Mouse (Mus musculus) embryonic stem cell, embryonic (primary cell): ENCODE data around the gene Gng3.

ENCODE experiments used
- CTCF ChIA-PET, 4 experiments: fragments of 300-600 bp in 2 of 4; fragments of 350-600 bp in 2 of 4; sonication (Branson Sonifier 250); formaldehyde crosslinking; loops; one replicate each; lab custom pipeline; 2022; ENCODE audit warnings: inconsistent platforms in 2 of 4; lab: Charles Lee
- POLR2A ChIA-PET, 4 experiments: fragments of 300-600 bp in 2 of 4; fragments of 350-600 bp in 2 of 4; sonication (Branson Sonifier 250); formaldehyde crosslinking; loops; one replicate each; lab custom pipeline; 2022; ENCODE audit warnings: antibody characterized with exemption in 4 of 4, inconsistent platforms in 1 of 4; lab: Charles Lee

The Gng3 gene

DNA sequence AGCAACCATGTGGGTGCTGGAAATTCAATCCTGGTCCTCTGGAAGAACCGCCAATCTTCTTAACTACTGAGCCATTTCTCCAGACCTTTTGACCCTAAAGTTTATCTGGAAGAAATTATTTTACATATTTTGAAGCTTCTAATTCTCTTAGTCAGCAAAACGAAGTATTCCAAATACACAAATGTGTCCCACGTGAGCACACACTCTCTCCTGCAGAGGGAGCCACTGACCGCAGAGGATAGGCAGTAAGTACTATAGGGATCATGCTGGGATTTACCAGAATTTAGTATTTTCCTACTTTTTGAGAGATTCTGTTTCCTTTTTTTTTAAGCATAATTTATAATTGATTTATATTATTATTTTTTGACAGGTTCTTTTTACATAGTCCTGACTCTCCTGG lies 18.7 kb upstream of the Gng3 start:
- ChIA-PET POLR2A (interaction anchor here in 3 of 4 experiments (0.7 to 4.3 kb wide), 11 partner anchors 12 to 252 kb away, joined by 3 to 43 read pairs (median 5); partner anchors contain the start of genes 1810009A15Rik (in 1 of the 3), Eef1g (in 1 of the 3), Ganab (in 1 of the 3) and Gm49416 (in 1 of the 3)), CTCF (interaction anchor here (0.6 to 2.6 kb wide), 17 partner anchors 9 to 254 kb away, joined by 3 to 14 read pairs (median 3); partner anchors contain the start of genes Ubxn1 (in 2 of the 4), Gng3 (in 1 of the 4) and Zbtb3 (in 1 of the 4))

DNA sequence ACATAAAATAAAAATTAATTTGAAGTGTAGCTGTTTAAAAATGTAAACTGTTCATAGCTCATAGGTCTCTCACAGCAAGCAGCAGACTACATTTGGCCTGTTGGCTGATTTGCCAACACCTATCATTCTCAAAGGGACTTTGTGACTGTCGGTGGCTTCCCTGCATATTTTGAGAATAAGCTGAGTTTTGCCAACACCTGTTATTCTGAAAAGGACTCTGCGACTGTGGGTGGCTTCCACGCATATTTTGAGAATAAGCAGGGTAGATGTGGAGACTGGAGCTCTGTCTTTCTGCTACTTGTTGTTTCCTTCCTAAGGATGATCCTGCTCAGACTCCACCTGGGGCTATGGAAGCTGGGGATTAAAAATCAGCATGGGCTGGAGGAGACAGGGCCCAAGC lies 14.1 kb upstream of the Gng3 start:
- ChIA-PET CTCF (interaction anchor here in 2 of 4 experiments (0.6 to 2.6 kb wide), 5 partner anchors 63 to 206 kb away, joined by 3 to 8 read pairs (median 3); partner anchors contain the start of gene Ahnak (in 1 of the 2)), POLR2A (interaction anchor here (0.7 to 4.1 kb wide), 40 partner anchors 9 to 256 kb away, joined by 3 to 39 read pairs (median 5); partner anchors contain the start of genes 1810009A15Rik (in 3 of the 4), Gm49416 (in 3 of the 4), Gng3 (in 2 of the 4) and Uqcc3 (in 2 of the 4))

DNA sequence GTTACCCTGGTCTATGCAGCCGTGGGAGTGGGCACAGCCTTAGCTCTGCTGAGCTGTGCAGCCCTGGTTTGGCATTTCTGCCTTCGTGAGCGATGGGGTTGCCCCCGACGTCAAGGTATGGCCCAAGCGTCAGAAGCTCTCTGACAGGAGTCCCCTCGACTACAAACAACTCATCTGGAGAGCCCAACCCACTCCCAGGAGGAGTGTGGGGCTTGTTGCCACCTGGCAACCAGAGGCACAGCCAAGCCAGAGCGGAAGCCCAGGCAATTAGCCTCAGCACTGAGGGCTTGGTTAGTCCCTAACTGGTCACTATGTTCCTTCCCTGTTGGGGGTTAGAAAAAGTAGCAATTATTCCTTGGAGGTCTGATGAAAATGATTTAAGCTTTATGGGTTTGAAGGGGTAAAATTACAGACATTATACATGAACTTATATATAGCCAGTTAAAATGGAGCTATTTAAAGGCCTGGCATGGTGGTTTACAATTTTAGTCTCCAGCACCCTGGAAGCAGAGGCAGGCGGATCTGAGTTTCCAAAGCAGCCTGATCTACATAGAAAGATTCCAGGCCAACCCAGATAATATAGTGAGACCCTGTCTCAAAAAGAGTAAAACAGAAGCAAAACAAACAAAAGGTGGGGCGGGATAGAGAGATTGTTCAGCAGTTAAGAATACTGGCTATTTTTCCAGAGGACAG lies 13.4 kb upstream of the Gng3 start:
- ChIA-PET POLR2A (interaction anchor here (0.7 to 4.1 kb wide), 75 partner anchors 9 to 257 kb away, joined by 3 to 39 read pairs (median 4); partner anchors contain the start of genes 1810009A15Rik (in 4 of the 4), Gm49416 (in 4 of the 4), Gng3 (in 3 of the 4) and Ubxn1 (in 3 of the 4)), CTCF (interaction anchor here in 2 of 4 experiments (0.6 to 2.6 kb wide), 15 partner anchors 8 to 238 kb away, joined by 3 to 8 read pairs (median 4); partner anchors contain the start of genes Gng3 (in 2 of the 2), Ahnak (in 1 of the 2) and Eef1g (in 1 of the 2))

GRCm38 (mm10) chr19:8851639-8852038 lies 12.6 kb upstream of the Gng3 start:
- POLR2A ChIA-PET, result interaction anchor here (0.6 to 4.1 kb wide), 57 partner anchors 8 to 258 kb away, joined by 3 to 39 read pairs (median 5); partner anchors contain the start of genes 1810009A15Rik (in 4 of the 4), Gm49416 (in 4 of the 4), Gng3 (in 3 of the 4) and Ubxn1 (in 3 of the 4)
- CTCF ChIA-PET, result interaction anchor here in 2 of 4 experiments (0.8 to 2.6 kb wide), 13 partner anchors 9 to 239 kb away, joined by 3 to 8 read pairs (median 3); partner anchors contain the start of genes Gng3 (in 2 of the 2) and Eef1g (in 1 of the 2)

DNA sequence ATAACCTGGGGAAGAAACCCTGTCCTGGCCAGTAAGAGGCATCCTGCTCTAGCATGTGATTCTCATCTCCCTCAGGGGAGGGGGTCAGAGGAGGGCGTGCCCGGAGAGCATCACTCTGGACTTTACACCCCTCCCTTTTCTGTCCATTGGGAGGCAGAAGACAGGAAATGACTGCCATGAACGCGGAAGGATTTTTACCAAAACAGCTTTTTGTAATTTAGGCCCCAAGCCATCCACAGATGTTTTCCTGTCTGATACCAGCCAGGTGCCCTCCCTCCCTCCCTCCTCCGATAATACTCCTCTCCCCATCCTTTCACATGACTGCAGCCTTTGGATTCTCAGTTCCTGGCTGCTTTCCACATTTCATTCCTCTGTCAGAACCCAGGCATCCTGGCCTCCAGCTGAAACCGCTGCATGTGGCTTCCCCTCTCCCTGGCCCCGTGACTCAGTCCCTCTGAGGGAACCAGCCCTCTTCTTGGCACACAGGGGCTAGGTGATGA lies 11.5 kb upstream of the Gng3 start, which contains the start of gene Lrrn4cl:
TSS of gene Lrrn4cl (plus strand) at position 367 of the 500 bp plus-strand sequence.
- POLR2A ChIA-PET, result interaction anchor here (0.6 to 7.4 kb wide), 38 partner anchors 11 to 232 kb away, joined by 3 to 74 read pairs (median 4); partner anchors contain the start of genes Gng3 (in 4 of the 4), 1810009A15Rik (in 3 of the 4), Gm49416 (in 3 of the 4) and Slc3a2 (in 2 of the 4)
- CTCF ChIA-PET, result interaction anchor here in 3 of 4 experiments (0.6 to 2.0 kb wide), 4 partner anchors 8 to 232 kb away, joined by 3 to 9 read pairs (median 4); partner anchors contain the start of gene Gng3 (in 1 of the 3)

GRCm38 (mm10) chr19:8848356-8848755 lies 9.4 kb upstream of the Gng3 start:
- POLR2A ChIA-PET, result interaction anchor here in 2 of 4 experiments (0.6 to 7.4 kb wide), 19 partner anchors 9 to 147 kb away, joined by 3 to 74 read pairs (median 3); partner anchors contain the start of genes Gng3 (in 2 of the 2), Ttc9c (in 2 of the 2), Uqcc3 (in 2 of the 2) and 1810009A15Rik (in 1 of the 2)
- CTCF ChIA-PET, result interaction anchor here in 2 of 4 experiments (1.0 to 2.0 kb wide), 3 partner anchors 9 to 13 kb away, joined by 3 to 9 read pairs (median 4); no protein-coding TSS in a partner anchor

DNA sequence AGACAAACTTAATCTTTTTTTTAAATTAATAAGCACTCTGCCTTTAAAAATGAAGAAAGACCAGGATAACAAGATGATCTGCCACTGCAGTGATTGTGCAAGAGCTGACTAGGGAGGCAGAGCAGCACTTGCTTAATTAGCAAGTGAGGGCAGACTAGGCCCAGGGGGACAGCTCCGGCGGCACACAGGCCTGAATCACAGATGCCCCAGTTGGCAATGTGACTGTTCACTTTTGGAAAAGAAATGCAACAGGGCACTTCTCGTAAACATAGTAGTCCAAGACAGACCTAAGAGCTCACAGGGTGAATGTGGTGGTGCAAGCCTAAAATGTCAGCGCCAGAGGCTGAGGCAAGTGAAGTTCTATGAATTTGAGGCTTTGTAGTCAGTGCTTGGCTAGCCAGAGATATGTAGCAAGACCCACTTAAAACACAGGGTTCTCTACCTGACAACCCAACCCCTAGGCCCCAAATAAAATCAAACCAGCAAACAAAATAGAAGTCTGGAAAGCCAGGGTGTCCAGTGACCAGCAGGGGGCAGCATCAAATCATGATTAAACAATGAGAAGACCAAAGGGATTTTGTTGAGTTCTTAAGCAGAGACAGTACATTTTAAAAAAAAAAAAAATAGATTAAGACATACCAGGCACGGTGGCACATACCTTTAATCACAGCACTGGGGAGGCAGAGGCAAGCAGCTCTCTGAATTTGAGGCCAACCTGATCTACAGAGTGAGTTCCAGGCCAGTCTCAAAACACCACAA lies 5.6 kb upstream of the Gng3 start:
- CTCF ChIA-PET, result interaction anchor here in 3 of 4 experiments (0.6 to 1.4 kb wide), 5 partner anchors 32 to 265 kb away, joined by 3 to 5 read pairs (median 4); no protein-coding TSS in a partner anchor
- POLR2A ChIA-PET, result interaction anchor here in 2 of 4 experiments (0.6 to 7.4 kb wide), 18 partner anchors 9 to 140 kb away, joined by 3 to 74 read pairs (median 4); partner anchors contain the start of genes 1810009A15Rik (in 2 of the 2), Gm49416 (in 2 of the 2), Slc3a2 (in 2 of the 2) and Eef1g (in 1 of the 2)

DNA sequence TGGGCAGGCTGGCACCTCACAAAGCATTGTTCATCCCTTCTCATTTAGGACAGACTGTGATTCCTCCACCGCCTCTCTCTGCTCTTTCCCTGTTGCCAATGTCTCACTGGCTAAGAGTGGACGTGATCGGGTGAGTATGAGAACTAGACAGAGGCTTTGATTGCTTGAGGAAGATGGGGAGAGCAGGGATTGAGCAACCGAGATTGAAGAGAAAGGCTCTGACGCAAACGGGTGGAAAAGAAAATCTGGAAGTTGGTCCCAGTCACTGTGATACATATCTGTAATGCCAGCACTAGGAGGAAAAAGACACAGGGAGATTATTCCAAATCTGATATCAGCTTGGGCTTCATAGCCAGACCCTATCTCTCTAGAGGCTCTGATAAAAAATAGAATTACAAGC lies 4.0 kb upstream of the Gng3 start:
- ChIA-PET CTCF (no interaction called here), POLR2A (interaction anchor here in 2 of 4 experiments (1.1 to 2.3 kb wide), 6 partner anchors 9 to 120 kb away, joined by 3 to 6 read pairs (median 4); partner anchors contain the start of genes Slc3a2 (in 1 of the 2) and Taf6l (in 1 of the 2))

GRCm38 (mm10) chr19:8841012-8841411 lies 2.0 kb upstream of the Gng3 start:
- POLR2A ChIA-PET, result interaction anchor here in 2 of 4 experiments (0.8 to 3.6 kb wide), 6 partner anchors 8 to 150 kb away, joined by 3 to 42 read pairs (median 20); partner anchors contain the start of genes 1810009A15Rik (in 1 of the 2), Ahnak (in 1 of the 2), Gm49416 (in 1 of the 2) and Lrrn4cl (in 1 of the 2)
- CTCF ChIA-PET, result no interaction called here

DNA sequence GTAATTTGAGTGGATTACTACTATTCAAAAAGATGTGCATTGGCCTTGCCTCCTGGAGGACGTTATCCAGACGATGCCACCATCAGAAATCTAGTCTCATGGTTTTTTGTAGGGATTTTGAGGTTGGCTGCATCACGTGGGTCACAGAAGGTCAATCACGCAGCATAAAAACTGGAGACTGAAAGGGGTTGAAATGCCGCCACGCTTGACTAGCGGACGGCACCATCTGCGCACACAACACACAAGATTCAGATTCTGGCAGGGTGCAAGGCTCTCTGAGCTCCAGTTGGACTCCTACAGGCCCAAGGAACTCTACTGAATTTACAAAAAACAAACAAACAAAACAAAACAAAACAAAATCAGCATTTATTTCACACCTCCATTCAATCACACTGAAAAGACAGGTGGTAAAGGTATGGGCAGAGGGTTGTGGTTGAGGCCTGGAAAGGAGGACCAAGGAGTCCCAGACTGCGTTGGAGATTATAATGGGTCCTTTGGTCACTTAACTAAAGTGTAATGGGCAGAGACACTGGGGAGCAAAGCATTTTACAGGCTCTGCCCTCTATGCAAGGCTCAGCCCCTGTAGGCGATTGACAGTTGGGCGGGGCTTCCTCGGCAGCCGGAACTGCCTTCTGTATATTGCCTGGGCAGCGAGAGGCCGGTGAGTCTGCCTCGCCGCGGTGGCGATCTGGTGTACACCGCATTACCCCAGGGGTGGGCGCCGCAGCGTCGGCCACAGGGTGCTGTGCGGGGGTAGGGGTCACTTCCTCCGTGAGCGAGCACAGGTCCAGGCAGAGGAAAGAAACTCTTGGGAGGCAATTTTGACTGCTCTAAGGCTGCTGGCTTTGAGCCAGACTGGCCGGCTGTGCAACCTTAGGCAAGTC lies 1.2 kb upstream of the Gng3 start:
- ChIA-PET POLR2A (interaction anchor here (0.6 to 3.6 kb wide), 88 partner anchors 9 to 1423 kb away, joined by 3 to 75 read pairs (median 8); partner anchors contain the start of genes B3gat3 (in 3 of the 4), Hnrnpul2 (in 3 of the 4), Lrrn4cl (in 3 of the 4) and Polr2g (in 3 of the 4)), CTCF (interaction anchor here in 2 of 4 experiments (1.3 to 1.7 kb wide), 4 partner anchors 10 to 121 kb away, joined by 3 to 8 read pairs (median 4); partner anchors contain the start of gene Lrrn4cl (in 1 of the 2))

DNA sequence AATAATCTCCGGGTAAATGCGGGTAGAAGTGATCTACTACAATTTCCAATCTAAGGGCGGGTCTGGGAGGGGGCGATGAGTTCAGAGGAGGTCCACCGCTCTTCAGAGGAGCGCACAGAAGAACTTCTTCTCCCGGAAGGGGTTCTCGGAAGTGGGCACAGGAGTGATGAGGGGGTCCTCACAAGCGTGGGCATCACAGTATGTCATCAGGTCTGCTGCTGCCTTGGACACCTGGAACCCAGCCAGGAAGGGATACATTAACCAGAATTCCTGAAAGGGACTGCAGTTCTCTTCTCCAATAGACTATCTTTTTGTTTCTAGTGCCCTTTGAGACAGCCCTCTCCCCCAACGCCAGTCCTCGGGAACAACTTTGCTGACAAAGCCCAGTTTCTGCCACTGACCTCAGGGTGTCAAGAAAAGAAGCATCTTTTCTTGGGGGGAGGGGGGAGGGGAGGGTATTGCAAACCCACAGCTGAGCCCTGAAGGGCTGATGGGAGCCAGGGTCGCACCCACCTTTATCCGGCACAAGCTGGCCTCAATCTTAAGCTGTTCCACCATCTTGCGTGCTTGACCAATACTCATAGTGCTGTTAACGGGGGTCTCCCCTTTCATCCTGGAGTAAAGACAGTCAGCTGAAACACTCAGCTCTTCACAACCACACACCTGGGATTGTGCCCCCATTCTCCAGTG lies 808 bp downstream of the Gng3 start:
- ChIA-PET CTCF (interaction anchor here (0.6 to 1.7 kb wide), 6 partner anchors 14 to 869 kb away, joined by 3 to 7 read pairs (median 4); no protein-coding TSS in a partner anchor), POLR2A (interaction anchor here (0.6 to 3.6 kb wide), 104 partner anchors 8 to 274 kb away, joined by 3 to 75 read pairs (median 6); partner anchors contain the start of genes AC129217.1 (in 4 of the 4), Lrrn4cl (in 4 of the 4), Eef1g (in 3 of the 4) and Slc3a2 (in 3 of the 4))

GRCm38 (mm10) chr19:8837251-8837791 lies 1.7 kb downstream of the Gng3 start, which contains the start of gene Bscl2:
Bscl2 (plus strand) TSS chr19:8837467.
- POLR2A ChIA-PET, result interaction anchor here in 2 of 4 experiments (0.7 to 8.9 kb wide), 39 partner anchors 7 to 262 kb away, joined by 3 to 113 read pairs (median 15); partner anchors contain the start of genes Hnrnpul2 (in 2 of the 2), Ttc9c (in 2 of the 2), Zbtb3 (in 2 of the 2) and 1810009A15Rik (in 1 of the 2)
- CTCF ChIA-PET, result no interaction called here

GRCm38 (mm10) chr19:8836327-8836726 lies 2.7 kb downstream of the Gng3 start:
- CTCF ChIA-PET, result interaction anchor here in 1 of 4 experiments (0.6 kb wide), 1 partner anchor 83 kb away, joined by 3 read pairs; no protein-coding TSS in a partner anchor
- POLR2A ChIA-PET, result interaction anchor here (0.7 to 8.9 kb wide), 37 partner anchors 8 to 148 kb away, joined by 3 to 113 read pairs (median 5); partner anchors contain the start of genes Hnrnpul2 (in 3 of the 4), Ttc9c (in 3 of the 4), 1810009A15Rik (in 2 of the 4) and Eef1g (in 2 of the 4)

DNA sequence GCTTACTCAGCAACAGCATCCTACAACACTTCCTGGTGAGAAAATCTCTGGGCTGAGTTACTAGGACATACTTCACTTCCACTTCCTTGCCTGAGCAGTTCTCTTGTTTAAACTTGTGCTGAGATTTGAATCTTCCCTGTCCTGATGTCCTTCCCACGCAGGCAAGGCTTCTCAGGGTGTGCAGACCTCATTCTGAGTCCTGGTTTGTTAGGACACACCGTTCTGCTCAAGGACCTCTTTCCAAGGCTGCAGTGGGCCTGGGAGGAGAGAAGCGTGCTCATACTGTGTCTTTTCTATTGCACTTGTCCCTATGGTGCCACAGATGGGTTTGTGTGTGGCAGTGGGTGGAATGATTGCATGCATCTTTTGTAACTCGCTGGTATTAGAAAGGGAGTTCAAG lies 6.0 kb downstream of the Gng3 start:
- POLR2A ChIA-PET, result interaction anchor here in 3 of 4 experiments (0.6 to 8.9 kb wide), 13 partner anchors 9 to 120 kb away, joined by 3 to 113 read pairs (median 6); partner anchors contain the start of genes Hnrnpul2 (in 2 of the 3), Slc3a2 (in 2 of the 3), Ttc9c (in 2 of the 3) and Nxf1 (in 1 of the 3)
- CTCF ChIA-PET, result no interaction called here
